Mouse (Mus musculus) testis, adult 2 months (tissue): ENCODE measurements around the gene Son. TPM values are rescaled to one million over a fixed set of nuclear protein-coding genes. Genes with fewer than 3 reads are reported as not detected.
"Not testable (repeated sequence)": the region's sequence is repeated elsewhere in the genome, so short reads cannot be mapped to it uniquely, and the experiment has no call there.

Experiments
- H3K27ac ChIP-seq: fragments of 200-500 bp; 2 replicates; pipeline ENCODE4 v1.5.1; 2012; ENCODE audit warnings: low read depth, low read length; ENCODE audit not compliant: control insufficient read depth, insufficient read depth
- H3K27me3 ChIP-seq: fragments of 200-500 bp; 2 replicates; pipeline ENCODE4 v1.6.1; 2012; ENCODE audit warnings: mild to moderate bottlenecking, low read length, moderate library complexity; ENCODE audit not compliant: control insufficient read depth, insufficient read depth
- H3K36me3 ChIP-seq: fragments of 200-500 bp; 2 replicates; pipeline ENCODE4 v1.6.1; 2012; ENCODE audit warnings: mild to moderate bottlenecking, low read length; ENCODE audit not compliant: control insufficient read depth, insufficient read depth
- H3K4me1 ChIP-seq: fragments of 200-500 bp; 2 replicates; pipeline ENCODE4 v1.6.1; 2012; ENCODE audit warnings: low read length; ENCODE audit not compliant: control insufficient read depth, insufficient read depth
- H3K4me3 ChIP-seq: fragments of 200-500 bp; 2 replicates; pipeline ENCODE4 v1.5.1; 2012; ENCODE audit warnings: low read depth, mild to moderate bottlenecking, low read length, moderate library complexity, mixed read lengths; ENCODE audit not compliant: control insufficient read depth
- CTCF ChIP-seq: fragments of 200-500 bp; IDR thresholded peaks from 2 replicates; pipeline ENCODE4 v1.5.1; 2012; ENCODE audit warnings: low read depth, mild to moderate bottlenecking, inconsistent platforms, low read length, moderate library complexity; ENCODE audit not compliant: control insufficient read depth, insufficient read depth, insufficient replicate concordance
- POLR2A ChIP-seq: fragments of 200-500 bp; IDR thresholded peaks from 2 replicates; pipeline ENCODE4 v1.6.1; 2012; ENCODE audit warnings: low read depth, mild to moderate bottlenecking, inconsistent platforms, low read length, moderate library complexity; ENCODE audit not compliant: control insufficient read depth
- polyA plus RNA-seq: library from polyadenylated mRNA; depleted of rRNA; stranded (reverse); fragments of >200 nt; gene quantifications from 2 replicates; pipeline ENCODE4 v1.2.3, GENCODE M21; 2012

Son gene
- polyA plus RNA-seq, 1 experiment = 114 TPM

GRCm38 (mm10) chr16:91640171-91640570, 7.1 kb upstream of the Son start:
- TF ChIP-seq CTCF (no peak), POLR2A (no peak)
- Histone ChIP-seq H3K27me3 (no peaks in the 10 kb centered on the region), H3K36me3 (peaks cover 5% of the 10 kb centered on the region), H3K27ac (peak overlapping the region; percentile 49; the same call in 1 of the 2 replicates), H3K4me3 (no peak overlapping the region), H3K4me1 (no peaks in the 10 kb centered on the region; the same call in 1 of the 2 replicates)

GRCm38 (mm10) chr16:91644901-91645300, 2.4 kb upstream of the Son start:
- Histone ChIP-seq H3K36me3 (peaks cover 1% of the 10 kb centered on the region; the same call in 1 of the 2 replicates), H3K27ac (no peak overlapping the region), H3K4me1 (peaks cover 5% of the 10 kb centered on the region; the same call in 1 of the 2 replicates), H3K4me3 (no peak overlapping the region), H3K27me3 (no peaks in the 10 kb centered on the region)
- TF ChIP-seq POLR2A (no peak), CTCF (no peak)

GRCm38 (mm10) chr16:91645420-91645819, 1.9 kb upstream of the Son start:
- not testable (repeated sequence) for H3K27me3 ChIP-seq, H3K27ac ChIP-seq, H3K36me3 ChIP-seq, H3K4me1 ChIP-seq, H3K4me3 ChIP-seq

GRCm38 (mm10) chr16:91645995-91646602, 1.2 kb upstream of the Son start:
- H3K27ac ChIP-seq = peak overlapping the region; percentile 89
- H3K4me1 ChIP-seq = peaks cover 5% of the 10 kb centered on the region; the same call in 1 of the 2 replicates
- H3K27me3 ChIP-seq = no peaks in the 10 kb centered on the region
- TF ChIP-seq CTCF = no peak
- no peak for TF ChIP-seq POLR2A
- H3K4me3 ChIP-seq = peak overlapping the region; percentile 91
- H3K36me3 ChIP-seq = peaks cover under 1% of the 10 kb centered on the region; the same call in 1 of the 2 replicates

- peak within 1 kb of the TSS; percentile 95 for H3K27ac ChIP-seq
- TF ChIP-seq POLR2A = peak; percentile 90
- no peak for TF ChIP-seq CTCF
- peak within 1 kb of the TSS; percentile 91 for H3K4me3 ChIP-seq
- H3K36me3 ChIP-seq = peaks cover under 1% of the 10 kb centered on the region
- peaks cover 5% of the 10 kb centered on the region for H3K4me1 ChIP-seq
- H3K27me3 ChIP-seq = no peaks in the 10 kb centered on the region
These were observed 456 bp upstream of the Son start, which contains the start of gene Gart for GRCm38 (mm10) chr16:91646681-91647419. Gene Gart (minus strand): TSS chr16:91646952.

GRCm38 (mm10) chr16:91648220-91648550, 879 bp downstream of the Son start:
- Histone ChIP-seq H3K4me1 (peaks cover 7% of the 10 kb centered on the region), H3K27me3 (no peaks in the 10 kb centered on the region), H3K4me3 (peak overlapping the region; percentile 91), H3K36me3 (peaks cover 1% of the 10 kb centered on the region), H3K27ac (peak overlapping the region; percentile 95)
- TF ChIP-seq CTCF (peak; percentile 13; the same call in 1 of the 2 replicates), POLR2A (no peak)

- peaks cover 3% of the 10 kb centered on the region for H3K36me3 ChIP-seq
- no peaks in the 10 kb centered on the region for H3K27me3 ChIP-seq
- H3K4me1 ChIP-seq = peaks cover 7% of the 10 kb centered on the region
- TF ChIP-seq CTCF = no peak
- H3K27ac ChIP-seq = peak overlapping the region; percentile 13; the same call in 1 of the 2 replicates
- peak overlapping the region; percentile 60 for H3K4me3 ChIP-seq
These were observed 1.9 kb downstream of the Son start for GRCm38 (mm10) chr16:91649246-91649645.

GRCm38 (mm10) chr16:91649781-91650180, 2.5 kb downstream of the Son start:
- peaks cover 7% of the 10 kb centered on the region for H3K4me1 ChIP-seq
- no peaks in the 10 kb centered on the region for H3K27me3 ChIP-seq
- H3K36me3 ChIP-seq = peaks cover 3% of the 10 kb centered on the region
- H3K27ac ChIP-seq = no peak overlapping the region
- TF ChIP-seq CTCF = no peak
- no peak for TF ChIP-seq POLR2A
- no peak overlapping the region for H3K4me3 ChIP-seq
